Mouse (Mus musculus) adipose tissue, adult 10 weeks (tissue): ENCODE data around the gene Vmn2r2. TPM values are rescaled to one million over a fixed set of nuclear protein-coding genes. Genes with fewer than 3 reads are reported as not detected.

Source experiments
- polyA plus RNA-seq: library from polyadenylated mRNA; stranded (reverse); fragments of 350-450 nt; fragmentation: Illumina TruSeq; extraction: RNeasy Lipid Tissue Mini Kit (QIAGEN cat#74804); gene quantifications from one replicate; pipeline ENCODE4 v1.2.3, GENCODE M21; 2014; ENCODE audit warnings: low read depth, low replicate concordance

Gene Vmn2r2
- not detected for polyA plus RNA-seq

GRCm38 (mm10) chr3:64141878-64142508 lies at the start of gene Vmn2r2:
Vmn2r2 (minus strand) TSS chr3:64141928.

GRCm38 (mm10) chr3:64081247-64081646 lies 60.5 kb downstream of the Vmn2r2 start, which contains the start of gene Vmn2r1:
Vmn2r1 (plus strand) TSS chr3:64081547.

Other genes with a start within 250 kb of the Vmn2r2 start
- 6.4 TPM for gene Plch1, start 242.5 kb downstream of the Vmn2r2 start, polyA plus RNA-seq
- 7.3 TPM for gene E130311K13Rik, start 212.5 kb downstream of the Vmn2r2 start, polyA plus RNA-seq
- 42.3 TPM for gene Slc33a1, start 177.2 kb downstream of the Vmn2r2 start, polyA plus RNA-seq
- 13.1 TPM for gene Gmps, start 165.8 kb downstream of the Vmn2r2 start, polyA plus RNA-seq
- gene Vmn2r1, start 60.4 kb downstream of the Vmn2r2 start, polyA plus RNA-seq = 0.17 TPM
- gene Vmn2r3, start 147.8 kb upstream of the Vmn2r2 start, polyA plus RNA-seq = not detected